Mouse (Mus musculus) left cerebral cortex, adult 11 months (tissue): ENCODE measurements around the gene Erfe.

Experiments used
- DNase-seq: peaks from one replicate; pipeline ENCODE4 v3.0.0; 2022; ENCODE audit warnings: low spot score

Gene Erfe

GRCm38 (mm10) chr1:91373414-91373835 is 7.2 kb downstream of the Erfe start:
- no peak for DNase-seq

- DNase-seq, result no peak
These were observed 14.3 kb downstream of the Erfe start for GRCm38 (mm10) chr1:91380453-91381090.

GRCm38 (mm10) chr1:91381091-91381471 is 14.9 kb downstream of the Erfe start:
- DNase-seq, result no peak

GRCm38 (mm10) chr1:91390369-91390768 is 24.1 kb downstream of the Erfe start:
- no peak for DNase-seq

- DNase-seq, result no peak
These were observed 31.7 kb downstream of the Erfe start for GRCm38 (mm10) chr1:91397927-91398259.

- peak; percentile 66 for DNase-seq
These were observed 32.2 kb downstream of the Erfe start, which contains the start of gene Ilkap for GRCm38 (mm10) chr1:91398260-91399062. Ilkap (minus strand) TSS chr1:91398815.

GRCm38 (mm10) chr1:91404976-91405375 is 38.7 kb downstream of the Erfe start:
- no peak for DNase-seq

GRCm38 (mm10) chr1:91405406-91406169 is 39.4 kb downstream of the Erfe start:
- no peak for DNase-seq

GRCm38 (mm10) chr1:91407819-91408218 is 41.6 kb downstream of the Erfe start:
- no peak for DNase-seq

GRCm38 (mm10) chr1:91411631-91412285 is 45.5 kb downstream of the Erfe start:
- no peak for DNase-seq

- DNase-seq, result no peak
These were observed 46.2 kb downstream of the Erfe start for GRCm38 (mm10) chr1:91412286-91413029.

GRCm38 (mm10) chr1:91413030-91413506 is 46.8 kb downstream of the Erfe start:
- DNase-seq, result peak; percentile 87

GRCm38 (mm10) chr1:91413536-91413897 is 47.3 kb downstream of the Erfe start:
- DNase-seq, result no peak

- DNase-seq, result no peak
These were observed 47.8 kb downstream of the Erfe start, which contains the start of gene Hes6 for GRCm38 (mm10) chr1:91413898-91414594. Hes6 (minus strand) TSS chr1:91414038.

- no peak for DNase-seq
These were observed 48.7 kb downstream of the Erfe start for GRCm38 (mm10) chr1:91414903-91415302.

- DNase-seq, result no peak
These were observed 49.1 kb downstream of the Erfe start for GRCm38 (mm10) chr1:91415311-91415710.

- no peak for DNase-seq
These were observed 51.8 kb downstream of the Erfe start for GRCm38 (mm10) chr1:91417991-91418390.

GRCm38 (mm10) chr1:91419862-91420600 is 53.8 kb downstream of the Erfe start:
- DNase-seq, result no peak

GRCm38 (mm10) chr1:91420601-91421065 is 54.4 kb downstream of the Erfe start:
- no peak for DNase-seq
